Mouse (Mus musculus): Measurements from ENCODE around the gene Cry2.

GRCm38 (mm10) chr2:92435023-92435422 lies 1.2 kb upstream of the Cry2 start:
- TF ChIP-seq CTCF (IDR thresholded peaks at IDR 0.05; ENCODE audit: control insufficient read depth, insufficient read depth, insufficient replicate concordance, low read depth, low read length), result no peak
- no peak for TF ChIP-seq POLR2A (IDR thresholded peaks at IDR 0.05; ENCODE audit: control insufficient read depth, low read depth, low read length)

All from testis, adult 2 months (tissue).